Mouse (Mus musculus) CH12.LX (cell line): ENCODE measurements around the gene Rundc3a. TPM values are rescaled to one million over a fixed set of nuclear protein-coding genes. Genes with fewer than 3 reads are reported as not detected.

ENCODE experiments used
- DNase-seq: peaks from one replicate; pipeline ENCODE4 v3.0.0-alpha.2; 2013; ENCODE audit errors: extremely low read depth
- H3K27ac ChIP-seq: 2 replicates; pipeline ENCODE4 v1.5.1; 2012; ENCODE audit warnings: low read depth, mild to moderate bottlenecking, control low read depth, moderate library complexity; ENCODE audit not compliant: insufficient read depth
- H3K27me3 ChIP-seq: replicated peaks from 2 replicates; pipeline ENCODE3; 2012; ENCODE audit warnings: inconsistent platforms
- H3K36me3 ChIP-seq, 2 experiments: replicated peaks in 1 of 2; 2 replicates each; pipeline versions ENCODE3 to v1.6.1; 2012; ENCODE audit warnings: inconsistent platforms in 1 of 2, low read length in 1 of 2, mild to moderate bottlenecking in 1 of 2, mixed read lengths in 1 of 2, moderate library complexity in 1 of 2; ENCODE audit not compliant: control insufficient read depth in 1 of 2, insufficient read depth in 1 of 2
- H3K4me1 ChIP-seq, 2 experiments: 2 replicates each; pipeline ENCODE4 v1.6.1; 2012; ENCODE audit warnings: inconsistent platforms in 1 of 2, moderate library complexity in 1 of 2; ENCODE audit not compliant: insufficient read depth in 2 of 2, control insufficient read depth in 1 of 2
- H3K4me2 ChIP-seq: 2 replicates; pipeline ENCODE4 v1.6.1; 2012; ENCODE audit warnings: low read depth, mild to moderate bottlenecking, control low read depth; ENCODE audit not compliant: poor library complexity, insufficient read depth, severe bottlenecking
- H3K4me3 ChIP-seq, 3 experiments: fragments of 150-350 bp in 1 of 3; sonication (generic) in 1 of 3; replicated peaks in 1 of 3; 2 replicates each; pipeline versions ENCODE3 to v1.5.1; 2011 to 2012; ENCODE audit warnings: low read depth in 2 of 3, low read length in 2 of 3, mild to moderate bottlenecking in 2 of 3, moderate library complexity in 2 of 3, control low read depth in 1 of 3, improper control_type of control experiment in 1 of 3, inconsistent platforms in 1 of 3, mixed read lengths in 1 of 3; ENCODE audit not compliant: poor library complexity in 1 of 3
- H3K79me2 ChIP-seq: replicated peaks from 2 replicates; pipeline ENCODE4 v1.6.1; 2012; ENCODE audit warnings: mild to moderate bottlenecking, moderate library complexity; ENCODE audit not compliant: control insufficient read depth, poor library complexity, insufficient read depth, severe bottlenecking; ENCODE audit errors: extremely low read depth
- H3K9ac ChIP-seq: 2 replicates; pipeline ENCODE4 v1.6.1; 2012; ENCODE audit warnings: low read depth, mild to moderate bottlenecking, control low read depth, moderate library complexity; ENCODE audit not compliant: insufficient read depth
- H3K9me3 ChIP-seq: replicated peaks from 2 replicates; pipeline ENCODE3; 2012; ENCODE audit warnings: low read length, inconsistent platforms, mixed read lengths
- BHLHE40 ChIP-seq: IDR thresholded peaks from 2 replicates; pipeline ENCODE4 v1.6.1; 2011; ENCODE audit warnings: mild to moderate bottlenecking, low read depth, low read length, improper control_type of control experiment
- CHD2 ChIP-seq: IDR thresholded peaks from 2 replicates; pipeline ENCODE4 v1.6.1; 2011; ENCODE audit warnings: low read length, improper control_type of control experiment
- CTCF ChIP-seq, 2 experiments: IDR thresholded peaks in 1 of 2; conservative IDR thresholded peaks in 1 of 2; 2 replicates each; pipeline ENCODE4 v1.5.1; 2011 to 2012; ENCODE audit warnings: low read depth in 2 of 2, low read length in 2 of 2, improper control_type of control experiment in 1 of 2, inconsistent platforms in 1 of 2, mild to moderate bottlenecking in 1 of 2, moderate library complexity in 1 of 2
- E2F4 ChIP-seq: IDR thresholded peaks from 2 replicates; pipeline ENCODE4 v1.6.1; 2011; ENCODE audit warnings: low read depth, low read length, improper control_type of control experiment; ENCODE audit not compliant: insufficient replicate concordance
- ELF1 ChIP-seq: IDR thresholded peaks from 2 replicates; pipeline ENCODE4 v1.6.1; 2014; ENCODE audit warnings: low read depth, mild to moderate bottlenecking, inconsistent platforms, low read length, improper control_type of control experiment
- EP300 ChIP-seq: IDR thresholded peaks from 2 replicates; pipeline ENCODE4 v1.6.1; 2011; ENCODE audit warnings: low read length, improper control_type of control experiment
- ETS1 ChIP-seq: conservative IDR thresholded peaks from 2 replicates; pipeline ENCODE4 v1.6.1; 2012; ENCODE audit warnings: low read depth, mild to moderate bottlenecking, inconsistent platforms, low read length, improper control_type of control experiment, moderate library complexity
- GABPA ChIP-seq: IDR thresholded peaks from 2 replicates; pipeline ENCODE4 v1.6.1; 2012; ENCODE audit warnings: low read depth, low read length, improper control_type of control experiment, inconsistent platforms; ENCODE audit not compliant: insufficient replicate concordance
- KAT2A ChIP-seq: IDR thresholded peaks from 2 replicates; pipeline ENCODE4 v1.6.1; 2012; ENCODE audit warnings: low read length, improper control_type of control experiment, inconsistent platforms; ENCODE audit not compliant: insufficient replicate concordance
- MXI1 ChIP-seq: IDR thresholded peaks from 2 replicates; pipeline ENCODE4 v1.6.1; 2011; ENCODE audit warnings: mild to moderate bottlenecking, low read depth, low read length, improper control_type of control experiment
- MYC ChIP-seq: IDR thresholded peaks from 2 replicates; pipeline ENCODE4 v1.6.1; 2011; ENCODE audit warnings: low read depth, mild to moderate bottlenecking, improper control_type of control experiment, low read length
- RAD21 ChIP-seq: IDR thresholded peaks from 2 replicates; pipeline ENCODE4 v1.6.1; 2011; ENCODE audit warnings: low read depth, mild to moderate bottlenecking, low read length, improper control_type of control experiment, moderate library complexity
- RCOR1 ChIP-seq: conservative IDR thresholded peaks from 2 replicates; pipeline ENCODE4 v1.6.1; 2012; ENCODE audit warnings: low read depth, mild to moderate bottlenecking, inconsistent platforms, low read length, improper control_type of control experiment
- SIN3A ChIP-seq: IDR thresholded peaks from 2 replicates; pipeline ENCODE4 v1.6.1; 2012; ENCODE audit warnings: low read length, improper control_type of control experiment, inconsistent platforms
- USF1 ChIP-seq: IDR thresholded peaks from 2 replicates; pipeline ENCODE4 v1.6.1; 2014; ENCODE audit warnings: low read depth, mild to moderate bottlenecking, inconsistent platforms, low read length, improper control_type of control experiment
- ZC3H11A ChIP-seq: IDR thresholded peaks from 2 replicates; pipeline ENCODE4 v1.6.1; 2012; ENCODE audit warnings: low read depth, mild to moderate bottlenecking, inconsistent platforms, low read length, improper control_type of control experiment
- ZMIZ1 ChIP-seq: IDR thresholded peaks from 2 replicates; pipeline ENCODE4 v1.6.1; 2012; ENCODE audit warnings: low read depth, mild to moderate bottlenecking, inconsistent platforms, low read length, improper control_type of control experiment
- ZNF384 ChIP-seq: IDR thresholded peaks from 2 replicates; pipeline ENCODE4 v1.6.1; 2012; ENCODE audit warnings: low read depth, low read length, improper control_type of control experiment, inconsistent platforms
- dilution Hi-C: fragments of 300-500 bp; cut with MboI; formaldehyde crosslinking; loops from 2 replicates; pipeline ENCODE4 v1.14.3; 2020; ENCODE audit warnings: low sequenced_read_pairs; ENCODE audit not compliant: extremely low pct_unique_long_range_greater_than_20kb, extremely low pct_ligation_motif_present
- in situ Hi-C: fragments of 300-500 bp; cut with MboI; formaldehyde crosslinking; loops from 3 replicates; pipeline ENCODE4 v1.14.3; 2019; ENCODE audit warnings: low sequenced_read_pairs, low pct_ligation_motif_present, low pct_unique_long_range_greater_than_20kb, mixed read lengths
- polyA plus RNA-seq: library from polyadenylated mRNA; unstranded; fragments of >175 nt; gene quantifications from 2 replicates; pipeline ENCODE4 v1.2.1, GENCODE M21; 2012; ENCODE audit warnings: low read depth; ENCODE audit not compliant: insufficient read length
- total RNA-seq, 2 experiments: library from RNA; depleted of rRNA; stranded (reverse); fragments of 300-350 nt in 1 of 2; fragments of >200 nt in 1 of 2; gene quantifications; 2 replicates each; pipeline ENCODE4 v1.2.3; 2012 to 2014

The Rundc3a gene
- total and polyA plus RNA-seq, 3 experiments = 1.4 to 16.3 (median 3.3) TPM

- in situ Hi-C loops = loop anchor here (5.0 kb wide), 1 partner anchor 34 kb away; no protein-coding TSS in a partner anchor
- dilution Hi-C loops = no loop called here
- no peak for DNase-seq
- H3K79me2 ChIP-seq = no peaks in the 10 kb centered on the region
- H3K4me1 ChIP-seq = peaks cover 4 to 14% of the 10 kb centered on the region in 2 experiments
- TF ChIP-seq ELF1 (no peak), ETS1 (no peak), E2F4 (no peak), GABPA (no peak), ZMIZ1 (no peak), EP300 (no peak)
- no peak overlapping the region for H3K27ac ChIP-seq
- no peak overlapping the region for H3K4me3 ChIP-seq
- H3K27me3 ChIP-seq = peaks cover 94% of the 10 kb centered on the region
- no peaks in the 10 kb centered on the region for H3K36me3 ChIP-seq
- H3K9me3 ChIP-seq = no peaks in the 10 kb centered on the region
- H3K9ac ChIP-seq = no peak overlapping the region
- no peak overlapping the region for H3K4me2 ChIP-seq
These were observed 37.0 kb upstream of the Rundc3a start for GRCm38 (mm10) chr11:102356190-102356589.

- Histone ChIP-seq H3K4me3 (no peak overlapping the region), H3K4me2 (no peak overlapping the region), H3K27me3 (peaks cover 94% of the 10 kb centered on the region), H3K4me1 (peaks cover 0 to 8% of the 10 kb centered on the region in 2 experiments; a peak in 1 of 4 replicates), H3K27ac (no peak overlapping the region), H3K9ac (no peak overlapping the region), H3K79me2 (no peaks in the 10 kb centered on the region), H3K36me3 (no peaks in the 10 kb centered on the region), H3K9me3 (no peaks in the 10 kb centered on the region)
- TF ChIP-seq SIN3A (no peak), GABPA (no peak), ZNF384 (no peak), CTCF (conservative IDR thresholded peaks at IDR 0.05 in 1 of 2, IDR thresholded peaks at IDR 0.05 in 1 of 2; ENCODE audit: low read depth in 2 of 2, low read length in 2 of 2) (no peak), RAD21 (no peak), BHLHE40 (no peak), MYC (no peak), MXI1 (no peak), ZC3H11A (no peak), USF1 (no peak), E2F4 (no peak), CHD2 (no peak), ZMIZ1 (no peak), RCOR1 (no peak), ELF1 (no peak), KAT2A (no peak)
- in situ Hi-C loops (loop anchor here (5.0 kb wide), 1 partner anchor 34 kb away; no protein-coding TSS in a partner anchor), dilution Hi-C loops (no loop called here)
- DNase-seq = no peak
These were observed 36.4 kb upstream of the Rundc3a start for GRCm38 (mm10) chr11:102356636-102357350.
